Comparison of ENCODE assay signal across 8 mouse cellular contexts in the genomic region with DNA sequence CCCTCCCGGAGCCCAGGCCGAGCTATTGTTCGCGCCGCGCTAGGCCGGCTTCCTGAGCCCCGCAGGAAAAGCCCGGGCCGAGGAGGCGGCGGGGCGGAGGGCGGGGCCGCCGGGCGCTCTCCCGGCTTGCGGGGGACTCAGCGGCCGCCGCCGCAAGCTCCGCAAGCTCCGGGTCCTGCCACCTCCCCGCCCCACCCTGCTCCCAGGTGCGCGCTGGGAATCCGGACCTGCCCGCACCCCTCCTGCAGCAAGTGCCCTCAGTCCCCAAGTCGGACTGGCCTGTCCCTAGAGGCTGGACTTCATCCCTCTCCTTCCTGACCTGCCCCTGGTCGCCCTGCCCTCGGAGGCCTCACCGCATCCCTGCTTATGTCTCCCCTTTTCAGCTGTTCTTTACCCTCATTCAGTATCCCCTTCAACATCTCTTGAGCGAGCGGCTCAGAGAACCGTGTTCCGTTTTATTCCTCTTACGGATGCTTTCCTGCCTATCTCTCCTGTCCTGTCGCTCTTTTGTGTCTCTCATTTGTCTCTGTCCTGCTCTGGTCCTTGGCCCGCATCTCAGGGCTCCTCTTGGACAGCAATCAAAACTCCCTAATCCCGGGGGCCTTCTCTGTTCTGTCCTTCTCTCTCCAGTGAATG. TPM values are rescaled to one million over a fixed set of nuclear protein-coding genes. Genes with fewer than 3 reads are reported as not detected.
DNase-seq lines count a peak whose midpoint lies in the region; ATAC-seq and TF ChIP-seq lines count a peak whose summit lies in the region.

No protein-coding gene starts in this region.

- H3K27ac ChIP-seq in bone marrow macrophage, adult 2 months (ENCODE audit: insufficient read depth, low read depth, low read length), result no peak overlapping the region
- peak overlapping the region; percentile 93 for H3K27ac ChIP-seq in embryonic facial prominence, embryonic 15.5 days (replicated peaks)
- peak overlapping the region; percentile 99 for H3K27ac ChIP-seq in hindbrain, embryonic 15.5 days (replicated peaks)
- peak overlapping the region; percentile 82 for H3K27ac ChIP-seq in midbrain, embryonic 11.5 days (ENCODE audit: low read depth, low read length)

- DNase-seq in left cerebral cortex, postnatal 4 days, result peak; percentile 31
- no peak for DNase-seq in left cerebral cortex, postnatal 36 days (ENCODE audit: low spot score in 2 of 2)
- peak; percentile 95 for DNase-seq in midbrain, embryonic 11.5 days (ENCODE audit: low spot score, missing footprints)
- no peak for DNase-seq in adrenal gland, postnatal 4 days (ENCODE audit: low spot score in 2 of 2)
- no peak for DNase-seq in kidney, postnatal 4 days

- H3K4me1 ChIP-seq in bone marrow macrophage, adult 2 months (ENCODE audit: control insufficient read depth, insufficient read depth, low read length), result no peaks in the 10 kb centered on the region
- H3K4me1 ChIP-seq in embryonic facial prominence, embryonic 15.5 days, result peaks cover 19% of the 10 kb centered on the region
- H3K4me1 ChIP-seq in hindbrain, embryonic 15.5 days (replicated peaks), result peaks cover 36% of the 10 kb centered on the region
- peaks cover 13% of the 10 kb centered on the region for H3K4me1 ChIP-seq in midbrain, embryonic 11.5 days (ENCODE audit: control insufficient read depth, insufficient read depth, low read length)

- no peaks in the 10 kb centered on the region for H3K36me3 ChIP-seq in embryonic facial prominence, embryonic 15.5 days
- H3K36me3 ChIP-seq in hindbrain, embryonic 15.5 days, result no peaks in the 10 kb centered on the region
- no peaks in the 10 kb centered on the region for H3K36me3 ChIP-seq in midbrain, embryonic 11.5 days (ENCODE audit: control insufficient read depth, insufficient read depth, low read length)

- intact Hi-C loops in left cerebral cortex, postnatal 4 days (cut with DNase I), result loop anchor here (5.0 kb wide), 2 partner anchors 42 to 232 kb away; no protein-coding TSS in a partner anchor
- intact Hi-C loops in left cerebral cortex, postnatal 36 days (cut with DNase I), result loop anchor here (2.0 to 5.0 kb wide), 3 partner anchors 41 to 227 kb away; no protein-coding TSS in a partner anchor

- peak overlapping the region; percentile 56 for H3K4me3 ChIP-seq in bone marrow macrophage, adult 2 months (ENCODE audit: insufficient read depth, low read length)
- peak overlapping the region; percentile 84 for H3K4me3 ChIP-seq in embryonic facial prominence, embryonic 15.5 days (replicated peaks)
- peak overlapping the region; percentile 96 for H3K4me3 ChIP-seq in hindbrain, embryonic 15.5 days
- H3K4me3 ChIP-seq in midbrain, embryonic 11.5 days (ENCODE audit: low read depth, low read length), result peak overlapping the region; percentile 92

- ATAC-seq in embryonic facial prominence, embryonic 15.5 days (ENCODE audit: insufficient number of reproducible peaks, low FRiP score, low TSS enrichment, low read depth), result peak; percentile 74
- peak; percentile 85 for ATAC-seq in hindbrain, embryonic 15.5 days (ENCODE audit: low FRiP score, low read depth)
- ATAC-seq in midbrain, embryonic 11.5 days (ENCODE audit: low FRiP score), result peak; percentile 25

- 2% methylated on average over 25 of the region's 42 CpGs for WGBS in embryonic facial prominence, embryonic 15.5 days
- WGBS in hindbrain, embryonic 15.5 days, result 0% methylated on average over 37 of the region's 42 CpGs
- under 1% methylated on average over 29 of the region's 42 CpGs for WGBS in midbrain, embryonic 11.5 days

- TF ChIP-seq CTCF in bone marrow macrophage, adult 2 months (IDR thresholded peaks at IDR 0.05; ENCODE audit: low read depth, low read length), result no peak

- H3K4me2 ChIP-seq in embryonic facial prominence, embryonic 15.5 days (replicated peaks), result peak overlapping the region; percentile 90
- H3K4me2 ChIP-seq in hindbrain, embryonic 15.5 days, result peak overlapping the region; percentile 78
- H3K4me2 ChIP-seq in midbrain, embryonic 11.5 days, result peak overlapping the region; percentile 84

- no peak for TF ChIP-seq POLR2A in bone marrow macrophage, adult 2 months (IDR thresholded peaks at IDR 0.05; ENCODE audit: borderline replicate concordance, low read depth, low read length)

- H3K27me3 ChIP-seq in embryonic facial prominence, embryonic 15.5 days, result no peaks in the 10 kb centered on the region
- H3K27me3 ChIP-seq in hindbrain, embryonic 15.5 days, result no peaks in the 10 kb centered on the region
- H3K27me3 ChIP-seq in midbrain, embryonic 11.5 days (ENCODE audit: control insufficient read depth, insufficient read depth, low read length), result no peaks in the 10 kb centered on the region

- H3K9me3 ChIP-seq in embryonic facial prominence, embryonic 15.5 days (replicated peaks), result no peaks in the 10 kb centered on the region
- H3K9me3 ChIP-seq in hindbrain, embryonic 15.5 days, result peaks cover 3% of the 10 kb centered on the region; the same call in 1 of the 2 replicates
- no peaks in the 10 kb centered on the region for H3K9me3 ChIP-seq in midbrain, embryonic 11.5 days (ENCODE audit: control insufficient read depth, low read length)

- peak overlapping the region; percentile 93 for H3K9ac ChIP-seq in embryonic facial prominence, embryonic 15.5 days
- H3K9ac ChIP-seq in hindbrain, embryonic 15.5 days, result peak overlapping the region; percentile 97
- H3K9ac ChIP-seq in midbrain, embryonic 11.5 days (ENCODE audit: low read length), result peak overlapping the region; percentile 99

RNA-seq across cellular contexts. Expression of gene Kalrn, which starts 0.6 kb away (rescaled TPM):
- total RNA-seq in left cerebral cortex, postnatal 4 days (2021), result 100 to 1,000 TPM; 233 to 236 TPM
- total RNA-seq in left cerebral cortex, postnatal 36 days (2021), result 100 to 1,000 TPM; 564 to 585 TPM
- polyA plus RNA-seq in bone marrow macrophage, adult 2 months (2012; ENCODE audit: insufficient read depth, insufficient read length, missing spikeins), result 0.24 TPM in 1 of 2 replicates, not detected in the other
- 12.7 and 14.3 TPM in 2 replicates for polyA plus RNA-seq in embryonic facial prominence, embryonic 15.5 days (2015; fragmentation: Nextera tagmentation; extraction: Ambion mirVana)
- polyA plus RNA-seq in hindbrain, embryonic 15.5 days (2015; fragmentation: Nextera tagmentation; extraction: Ambion mirVana), result 24.6 and 26.5 TPM in 2 replicates
- polyA plus RNA-seq in midbrain, embryonic 11.5 days (2014; fragmentation: Nextera tagmentation; extraction: Ambion mirVana), result 15.5 and 16.8 TPM in 2 replicates
- total RNA-seq in adrenal gland, postnatal 4 days (2021), result 10 to 100 TPM; 23.0 to 24.1 TPM

Comparison
In these comparisons a context has a peak if more than half of its experiments do, and no peak if none do; other contexts are left out.
1. DNase-seq: peak in left cerebral cortex, postnatal 4 days (single experiment) and midbrain, embryonic 11.5 days (single experiment); none in left cerebral cortex, postnatal 36 days (0 of 2), adrenal gland, postnatal 4 days (0 of 2) and kidney, postnatal 4 days (0 of 2).
2. ATAC-seq: peak in every context shown above with its lines; median percentile 85 in hindbrain, embryonic 15.5 days; 74 in embryonic facial prominence, embryonic 15.5 days; 25 in midbrain, embryonic 11.5 days.
3. RNA of gene Kalrn, which starts 0.6 kb away (polyA plus RNA-seq): 24.6 to 26.5 TPM in hindbrain, embryonic 15.5 days, 15.5 to 16.8 TPM in midbrain, embryonic 11.5 days and 12.7 to 14.3 TPM in embryonic facial prominence, embryonic 15.5 days; 0.24 TPM in bone marrow macrophage, adult 2 months; every median in the first group is over 10 times any median in the second.
4. Peak in every context shown above with its lines, with median percentiles within 50 percentile points of each other: H3K4me3 ChIP-seq, H3K4me2 ChIP-seq and H3K9ac ChIP-seq.